In genomic region chr3:37204556-37204955, GRCm38 (mm10) we compare ENCODE assay signal across 8 mouse cellular contexts. TPM values are rescaled to one million over a fixed set of nuclear protein-coding genes. Genes with fewer than 3 reads are reported as not detected.
DNase-seq lines count a peak whose midpoint lies in the region; ATAC-seq and TF ChIP-seq lines count a peak whose summit lies in the region.

No protein-coding gene starts in this region.

- WGBS in cerebellum, adult 2 months, result 18% methylated on average over 6 of the region's 6 CpGs
- WGBS in heart, adult 2 months, result 15% methylated on average over 6 of the region's 6 CpGs
- 17% methylated on average over 6 of the region's 6 CpGs for WGBS in lung, embryonic 16.5 days

- H3K9me3 ChIP-seq in lung, embryonic 16.5 days (ENCODE audit: control insufficient read depth, low read length), result no peaks in the 10 kb centered on the region

- peak in 1 of 2 experiments; percentile 9 for DNase-seq in cerebellum, adult 2 months
- DNase-seq in cerebellum, adult 11 months, result no peak
- DNase-seq in B cell, adult 2 months, result peak; percentile 18 to 23
- peak; percentile 2 for DNase-seq in cerebellum, adult 9-11 months
- DNase-seq in heart, adult 2 months, result peak; percentile 26 to 32
- DNase-seq in kidney, adult 9 months, result peak; percentile 42
- DNase-seq in splenic B cell, adult 2 months (ENCODE audit: low read depth, low spot score), result peak; percentile 32

- no peak overlapping the region for H3K4me3 ChIP-seq in cerebellum, adult 2 months (replicated peaks; ENCODE audit: insufficient read depth, low read depth, low read length)
- H3K4me3 ChIP-seq in heart, adult 2 months, result peak overlapping the region; percentile 46
- H3K4me3 ChIP-seq in lung, embryonic 16.5 days (ENCODE audit: low read length), result peak overlapping the region; percentile 71

- H3K36me3 ChIP-seq in heart, adult 2 months (ENCODE audit: control insufficient read depth, insufficient read depth, low read length), result no peaks in the 10 kb centered on the region
- H3K36me3 ChIP-seq in lung, embryonic 16.5 days (ENCODE audit: control insufficient read depth, insufficient read depth, low read length), result no peaks in the 10 kb centered on the region
- no peaks in the 10 kb centered on the region for H3K36me3 ChIP-seq in splenic B cell, adult 2 months (ENCODE audit: control insufficient read depth, insufficient read depth, low read length, poor library complexity, severe bottlenecking)

- H3K4me2 ChIP-seq in lung, embryonic 16.5 days (ENCODE audit: low read depth, low read length), result peak overlapping the region; percentile 98

- H3K9ac ChIP-seq in heart, adult 2 months (ENCODE audit: low read depth, low read length), result no peak overlapping the region
- peak overlapping the region; percentile 80 for H3K9ac ChIP-seq in lung, embryonic 16.5 days (ENCODE audit: low read length)

- ATAC-seq in lung, embryonic 16.5 days (ENCODE audit: low read depth), result peak; percentile 78

- H3K4me1 ChIP-seq in cerebellum, adult 2 months (ENCODE audit: control insufficient read depth, insufficient read depth, low read length), result no peaks in the 10 kb centered on the region
- no peaks in the 10 kb centered on the region; the same call in 1 of the 2 replicates for H3K4me1 ChIP-seq in heart, adult 2 months (ENCODE audit: control insufficient read depth, insufficient read depth, low read length)
- H3K4me1 ChIP-seq in lung, embryonic 16.5 days (replicated peaks; ENCODE audit: control insufficient read depth, insufficient read depth, low read length), result 0 out of 2 replicates have a peak, but pooled peaks cover 8% of the 10 kb centered on the region

- no peak for TF ChIP-seq POLR2A in cerebellum, adult 2 months (IDR thresholded peaks at IDR 0.05; ENCODE audit: borderline replicate concordance, insufficient read depth, low read length)
- TF ChIP-seq POLR2A in heart, adult 2 months (IDR thresholded peaks at IDR 0.05; ENCODE audit: insufficient read depth, low read depth, low read length), result no peak

- intact Hi-C loops in heart, adult 2 months (cut with DNase I), result loop anchor here (1.0 to 10.0 kb wide), 4 partner anchors 131 to 567 kb away; partner anchors contain the start of gene Spata5

- peak; percentile 40; the same call in 1 of the 2 replicates for TF ChIP-seq CTCF in cerebellum, adult 2 months (IDR thresholded peaks at IDR 0.05; ENCODE audit: borderline replicate concordance, insufficient read depth, low read depth, low read length)
- TF ChIP-seq CTCF in heart, adult 2 months (IDR thresholded peaks at IDR 0.05), result peak; percentile 73

- no peaks in the 10 kb centered on the region for H3K79me2 ChIP-seq in heart, adult 2 months (replicated peaks; ENCODE audit: control insufficient read depth, insufficient read depth, low read length)

- H3K27ac ChIP-seq in cerebellum, adult 2 months (ENCODE audit: insufficient read depth, low read length), result no peak overlapping the region
- peak overlapping the region; percentile 47 for H3K27ac ChIP-seq in heart, adult 2 months
- H3K27ac ChIP-seq in lung, embryonic 16.5 days (ENCODE audit: low read length), result peak overlapping the region; percentile 34; the same call in 1 of the 2 replicates

- 0 out of 2 replicates have a peak, but pooled peaks have one; percentile 44 for TF ChIP-seq EP300 in heart, adult 2 months (IDR thresholded peaks at IDR 0.05; ENCODE audit: insufficient read depth, low read depth, low read length)

- no peaks in the 10 kb centered on the region for H3K27me3 ChIP-seq in cerebellum, adult 2 months (ENCODE audit: control insufficient read depth, insufficient read depth, low read length)
- H3K27me3 ChIP-seq in heart, adult 2 months (ENCODE audit: control insufficient read depth, insufficient read depth, low read length), result no peaks in the 10 kb centered on the region
- no peaks in the 10 kb centered on the region for H3K27me3 ChIP-seq in lung, embryonic 16.5 days (ENCODE audit: control insufficient read depth, insufficient read depth, low read depth, low read length)
- no peaks in the 10 kb centered on the region for H3K27me3 ChIP-seq in splenic B cell, adult 2 months (ENCODE audit: control insufficient read depth, insufficient read depth, low read length, poor library complexity, severe bottlenecking)

RNA-seq across cellular contexts. Expression of gene Il21, which starts 27.9 kb away (rescaled TPM):
- 0.10 TPM in 1 of 2 replicates, not detected in the other for polyA plus RNA-seq in cerebellum, adult 2 months (2012; rRNA removed)
- not detected for total RNA-seq in heart, adult 2 months (2021)
- polyA plus RNA-seq in heart, adult 2 months (2012; rRNA removed), result not detected in 2 replicates
- polyA plus RNA-seq in lung, embryonic 16.5 days (2015; fragmentation: Nextera tagmentation; extraction: Ambion mirVana), result not detected in 2 replicates
